Mouse (Mus musculus): Measurements from ENCODE around the gene Cecr2. TPM values are rescaled to one million over a fixed set of nuclear protein-coding genes. Genes with fewer than 3 reads are reported as not detected.
A peak's percentile ranks its signal among the peaks of the same experiment; 100 is the strongest.

Cecr2 gene
- total RNA-seq (2014; rRNA removed), result 6.0 and 11.1 TPM in 2 replicates
- polyA plus RNA-seq (2015; fragmentation: Nextera tagmentation; extraction: Ambion mirVana), result 0.43 and 1.1 TPM in 2 replicates

- under 1% methylated on average over 107 of the region's 127 CpGs for WGBS
- TF ChIP-seq CTCF (IDR thresholded peaks at IDR 0.05), result no peak
- Histone ChIP-seq H3K4me3 (ENCODE audit: low read depth, low read length) (peak within 1 kb of the TSS; percentile 87), H3K27me3 (ENCODE audit: insufficient read depth, low read length) (no peaks in the 10 kb centered on the region), H3K9me3 (ENCODE audit: low read length) (no peaks in the 10 kb centered on the region), H3K27ac (ENCODE audit: low read depth, low read length) (peak within 1 kb of the TSS; percentile 77), H3K4me1 (ENCODE audit: insufficient read depth, low read length) (no peaks in the 10 kb centered on the region), H3K4me2 (ENCODE audit: low read depth, low read length, poor library complexity, severe bottlenecking) (peak within 1 kb of the TSS; percentile 74), H3K36me3 (ENCODE audit: insufficient read depth, low read length) (no peaks in the 10 kb centered on the region), H3K9ac (replicated peaks; ENCODE audit: low read length, poor library complexity, severe bottlenecking) (peak within 1 kb of the TSS; percentile 72)
- peak; percentile 77 for ATAC-seq (ENCODE audit: low FRiP score)
- DNase-seq (ENCODE audit: low spot score), result peak; percentile 84
Observed at GRCm38 (mm10) chr6:120665816-120666760, at the start of gene Cecr2. TSS of gene Cecr2 (plus strand) at chr6:120666369.

DNA sequence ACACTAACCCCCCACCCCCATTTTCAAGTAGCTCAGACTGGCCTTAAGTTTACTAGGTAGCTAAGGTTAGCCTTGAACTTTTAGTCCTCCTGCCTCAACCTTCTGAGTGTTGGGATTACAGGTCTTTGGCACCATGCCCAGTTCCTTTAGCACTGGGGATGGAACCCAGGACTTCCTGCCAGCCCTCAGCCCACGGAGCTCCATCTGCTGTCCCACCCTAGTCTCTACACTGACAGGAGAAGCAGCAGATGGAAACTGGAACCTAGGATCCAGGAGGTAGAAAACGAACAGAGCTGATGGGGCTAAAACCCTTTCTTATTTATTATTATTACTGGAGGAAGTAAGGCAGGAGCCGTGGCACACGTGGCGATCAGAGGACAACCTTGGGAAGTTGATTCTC, 48.6 kb upstream of the Cecr2 start:
- Histone ChIP-seq H3K27me3 (ENCODE audit: insufficient read depth, low read length) (no peaks in the 10 kb centered on the region), H3K4me1 (ENCODE audit: insufficient read depth, low read length) (no peaks in the 10 kb centered on the region), H3K4me2 (ENCODE audit: low read depth, low read length, poor library complexity, severe bottlenecking) (no peak overlapping the region), H3K27ac (ENCODE audit: low read depth, low read length) (no peak overlapping the region), H3K9me3 (ENCODE audit: low read length) (no peaks in the 10 kb centered on the region), H3K4me3 (ENCODE audit: low read depth, low read length) (no peak overlapping the region), H3K9ac (replicated peaks; ENCODE audit: low read length, poor library complexity, severe bottlenecking) (no peak overlapping the region), H3K36me3 (ENCODE audit: insufficient read depth, low read length) (no peaks in the 10 kb centered on the region)
- DNase-seq (ENCODE audit: low spot score) (no peak), ATAC-seq (ENCODE audit: low FRiP score) (no peak)
- no peak for TF ChIP-seq CTCF (IDR thresholded peaks at IDR 0.05)
- 80% methylated on average over 5 of the region's 5 CpGs for WGBS

DNA sequence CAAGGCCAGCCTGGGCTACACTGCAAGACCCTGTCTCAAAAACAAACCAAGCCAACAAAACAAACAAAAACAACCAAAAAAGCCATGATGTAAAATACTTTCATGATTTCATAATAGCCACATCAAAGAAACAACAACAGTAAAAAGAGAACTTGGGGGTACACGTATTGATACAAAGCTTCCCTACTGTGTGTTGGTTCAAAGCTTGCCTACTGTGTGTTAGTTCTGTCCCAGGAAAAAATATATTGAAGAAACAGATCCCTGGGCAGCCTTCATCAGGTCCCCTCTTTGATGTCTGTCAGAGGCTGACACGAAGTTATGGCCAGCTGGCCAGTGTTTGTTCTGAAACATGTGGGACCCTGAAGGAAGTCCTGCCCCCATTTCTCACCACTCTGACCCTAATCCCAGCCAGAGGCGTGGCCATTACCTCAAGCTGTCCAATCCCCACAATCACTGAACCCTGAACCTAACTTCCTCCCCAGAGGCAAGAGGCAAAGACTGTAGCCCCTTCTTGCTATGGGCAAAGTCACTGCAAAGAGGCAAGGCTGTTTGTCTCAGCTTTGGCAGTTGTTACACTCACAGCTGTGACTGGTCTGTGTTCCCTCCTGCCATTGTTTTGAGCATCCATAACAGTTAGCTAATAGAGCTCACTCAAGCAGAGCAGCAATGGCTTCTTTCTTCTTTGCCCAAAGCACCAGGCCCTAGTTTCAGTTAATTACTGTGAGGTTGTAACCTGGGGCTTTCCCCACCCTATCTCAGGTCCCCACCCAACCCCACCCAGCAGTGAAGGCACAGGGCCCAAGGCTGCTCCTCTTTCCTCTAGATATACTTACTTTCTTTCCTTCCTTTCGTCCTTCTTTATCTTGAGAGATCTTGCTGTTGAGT, 47.4 kb upstream of the Cecr2 start:
- Histone ChIP-seq H3K27me3 (ENCODE audit: insufficient read depth, low read length) (no peaks in the 10 kb centered on the region), H3K4me2 (ENCODE audit: low read depth, low read length, poor library complexity, severe bottlenecking) (no peak overlapping the region), H3K9me3 (ENCODE audit: low read length) (no peaks in the 10 kb centered on the region), H3K27ac (ENCODE audit: low read depth, low read length) (no peak overlapping the region), H3K4me1 (ENCODE audit: insufficient read depth, low read length) (no peaks in the 10 kb centered on the region), H3K4me3 (ENCODE audit: low read depth, low read length) (no peak overlapping the region), H3K9ac (replicated peaks; ENCODE audit: low read length, poor library complexity, severe bottlenecking) (no peak overlapping the region), H3K36me3 (ENCODE audit: insufficient read depth, low read length) (no peaks in the 10 kb centered on the region)
- ATAC-seq (ENCODE audit: low FRiP score), result no peak
- WGBS, result 66% methylated on average over 4 of the region's 4 CpGs
- no peak for DNase-seq (ENCODE audit: low spot score)
- no peak for TF ChIP-seq CTCF (IDR thresholded peaks at IDR 0.05)

- Histone ChIP-seq H3K27me3 (ENCODE audit: insufficient read depth, low read length) (no peaks in the 10 kb centered on the region), H3K4me2 (ENCODE audit: low read depth, low read length, poor library complexity, severe bottlenecking) (no peak overlapping the region), H3K4me1 (ENCODE audit: insufficient read depth, low read length) (no peaks in the 10 kb centered on the region), H3K36me3 (ENCODE audit: insufficient read depth, low read length) (no peaks in the 10 kb centered on the region), H3K27ac (ENCODE audit: low read depth, low read length) (no peak overlapping the region), H3K9ac (replicated peaks; ENCODE audit: low read length, poor library complexity, severe bottlenecking) (no peak overlapping the region), H3K9me3 (ENCODE audit: low read length) (no peaks in the 10 kb centered on the region), H3K4me3 (ENCODE audit: low read depth, low read length) (no peak overlapping the region)
- 86% methylated on average over 3 of the region's 3 CpGs for WGBS
- no peak for ATAC-seq (ENCODE audit: low FRiP score)
- TF ChIP-seq CTCF (IDR thresholded peaks at IDR 0.05), result no peak
- DNase-seq (ENCODE audit: low spot score), result no peak
Observed at GRCm38 (mm10) chr6:120620193-120620592, 46.0 kb upstream of the Cecr2 start.

- H3K36me3 ChIP-seq (ENCODE audit: insufficient read depth, low read length), result no peaks in the 10 kb centered on the region
- no peaks in the 10 kb centered on the region for H3K4me1 ChIP-seq (ENCODE audit: insufficient read depth, low read length)
- H3K4me3 ChIP-seq (ENCODE audit: low read depth, low read length), result no peak overlapping the region
- ATAC-seq (ENCODE audit: low FRiP score) (no peak), DNase-seq (ENCODE audit: low spot score) (no peak)
- H3K9ac ChIP-seq (replicated peaks; ENCODE audit: low read length, poor library complexity, severe bottlenecking), result no peak overlapping the region
- TF ChIP-seq CTCF (IDR thresholded peaks at IDR 0.05), result no peak
- H3K27me3 ChIP-seq (ENCODE audit: insufficient read depth, low read length), result no peaks in the 10 kb centered on the region
- 51% methylated on average over 8 of the region's 8 CpGs for WGBS
- H3K4me2 ChIP-seq (ENCODE audit: low read depth, low read length, poor library complexity, severe bottlenecking), result no peak overlapping the region
- H3K27ac ChIP-seq (ENCODE audit: low read depth, low read length), result no peak overlapping the region
- H3K9me3 ChIP-seq (ENCODE audit: low read length), result no peaks in the 10 kb centered on the region
Observed at GRCm38 (mm10) chr6:120625081-120625480, 41.1 kb upstream of the Cecr2 start.

Measured in midbrain, postnatal 0 days (tissue).